Mouse (Mus musculus): ENCODE measurements at regions not wholly inside any gene's neighbourhood (a gene's known extent, or its start where the extent isn't known, plus 50 kb on each side); places are given as distances from the start of the nearest gene placed in this dataset.

DNA sequence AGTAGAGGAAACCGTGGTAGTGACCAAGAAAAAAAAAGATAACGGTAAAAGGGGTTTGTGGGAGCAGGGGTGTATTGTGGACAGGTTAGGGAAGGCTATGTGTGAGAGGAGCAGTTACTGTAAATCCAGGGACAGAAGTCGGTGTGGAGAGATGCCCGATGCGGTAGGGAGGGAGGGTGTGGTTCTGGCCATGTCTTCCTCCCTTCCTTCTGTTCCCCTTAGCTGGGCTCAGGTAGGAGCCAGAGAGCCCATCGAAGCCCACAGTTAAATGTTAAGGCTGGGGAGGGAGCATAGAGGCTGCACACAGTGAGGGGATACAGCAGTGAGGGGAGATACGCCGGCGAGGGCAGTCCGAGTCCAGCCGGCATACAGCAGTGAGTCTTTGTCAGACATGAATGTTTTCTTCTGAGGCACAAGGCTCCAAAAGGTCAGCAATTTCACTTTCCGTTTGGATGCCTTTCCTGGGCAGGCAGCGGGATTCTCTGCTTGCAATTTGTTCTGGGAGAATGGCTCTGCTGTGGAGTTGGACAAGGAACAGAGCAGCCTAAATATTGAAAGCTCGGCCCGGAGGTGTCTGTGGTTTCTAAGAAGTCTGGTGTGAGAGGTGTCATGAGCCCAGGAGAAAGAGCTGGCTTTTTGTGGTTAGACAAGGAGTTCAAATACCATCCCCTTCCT, 244.5 kb downstream of the Hhipl2 start:
- no peaks in the 10 kb centered on the region for H3K9me3 ChIP-seq (replicated peaks; ENCODE audit: low read length)
- 0 out of 2 replicates have a peak, but pooled peaks cover 5% of the 10 kb centered on the region for H3K4me1 ChIP-seq (replicated peaks; ENCODE audit: insufficient read depth, low read length)
- 53% methylated on average over 15 of the region's 15 CpGs for WGBS
- H3K9ac ChIP-seq (ENCODE audit: low read depth, low read length) = no peak overlapping the region
- no peaks in the 10 kb centered on the region for H3K27me3 ChIP-seq (ENCODE audit: insufficient read depth, low read length)
- ATAC-seq (replicated peaks; ENCODE audit: low FRiP score, low read depth) (no peak), DNase-seq (ENCODE audit: low spot score) (no peak)
- TF ChIP-seq CTCF (IDR thresholded peaks at IDR 0.05; ENCODE audit: low read depth) = no peak
- H3K4me2 ChIP-seq (ENCODE audit: low read length) = 0 out of 2 replicates have a peak overlapping the region, but pooled peaks have one; percentile 10
- H3K36me3 ChIP-seq (ENCODE audit: insufficient read depth, low read length) = no peaks in the 10 kb centered on the region
- no peak overlapping the region for H3K4me3 ChIP-seq (replicated peaks; ENCODE audit: low read depth, low read length)
- H3K27ac ChIP-seq = no peak overlapping the region

DNA sequence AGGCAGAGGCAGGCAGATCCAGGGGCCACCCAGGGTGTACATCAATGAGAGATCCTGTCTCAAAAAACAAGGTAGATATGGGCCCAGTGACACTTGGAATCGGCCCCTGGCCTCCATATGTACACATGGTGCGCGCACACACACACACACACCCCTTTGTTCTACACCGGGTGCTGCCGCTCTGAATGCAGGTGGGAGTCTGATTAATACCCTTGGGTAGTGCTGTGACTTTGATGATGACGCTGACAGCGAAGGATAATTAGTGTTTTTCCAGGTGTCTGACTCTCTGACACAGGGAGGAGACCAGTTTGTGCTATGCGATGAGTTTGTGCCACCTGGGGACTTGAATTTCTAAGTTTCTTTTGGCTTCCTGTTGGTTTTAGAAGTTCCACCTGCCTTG, 251.3 kb downstream of the Hhipl2 start:
- Histone ChIP-seq H3K9me3 (replicated peaks; ENCODE audit: low read length) (no peaks in the 10 kb centered on the region), H3K4me2 (ENCODE audit: low read length) (no peak overlapping the region)
- 56% methylated on average over 8 of the region's 8 CpGs for WGBS

DNA sequence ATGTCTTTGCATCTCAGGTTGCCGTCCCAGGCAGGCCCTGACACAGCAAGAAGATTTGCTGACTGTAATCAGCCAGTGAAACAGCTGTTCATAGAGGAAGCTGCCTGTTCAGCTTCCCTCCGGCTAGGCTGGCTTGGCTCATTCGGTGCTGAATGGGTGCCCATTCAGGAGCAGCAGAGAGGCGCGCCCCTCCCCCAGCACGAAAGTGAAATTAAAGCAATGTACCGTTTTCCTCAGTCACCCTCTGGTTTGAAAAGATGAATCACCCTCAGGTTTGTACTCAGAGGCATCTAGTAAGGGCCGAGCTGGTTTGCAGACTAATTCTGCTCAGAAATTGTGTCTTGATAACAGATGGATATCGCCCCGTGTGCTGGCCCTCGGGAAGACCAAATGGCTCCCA, 251.7 kb downstream of the Hhipl2 start:
- ATAC-seq (replicated peaks; ENCODE audit: low FRiP score, low read depth) = no peak; the same call in 1 of the 2 replicates

More for the DNA sequence above, 251.3 kb downstream of the Hhipl2 start:
- no peak overlapping the region for H3K27ac ChIP-seq
- H3K9ac ChIP-seq (ENCODE audit: low read depth, low read length) = no peak overlapping the region
- no peaks in the 10 kb centered on the region for H3K4me1 ChIP-seq (replicated peaks; ENCODE audit: insufficient read depth, low read length)
- no peaks in the 10 kb centered on the region for H3K27me3 ChIP-seq (ENCODE audit: insufficient read depth, low read length)
- no peaks in the 10 kb centered on the region for H3K36me3 ChIP-seq (ENCODE audit: insufficient read depth, low read length)
- no peak for TF ChIP-seq CTCF (IDR thresholded peaks at IDR 0.05; ENCODE audit: low read depth)
- DNase-seq (ENCODE audit: low spot score) (no peak), ATAC-seq (replicated peaks; ENCODE audit: low FRiP score, low read depth) (no peak)
- no peak overlapping the region for H3K4me3 ChIP-seq (replicated peaks; ENCODE audit: low read depth, low read length)

DNA sequence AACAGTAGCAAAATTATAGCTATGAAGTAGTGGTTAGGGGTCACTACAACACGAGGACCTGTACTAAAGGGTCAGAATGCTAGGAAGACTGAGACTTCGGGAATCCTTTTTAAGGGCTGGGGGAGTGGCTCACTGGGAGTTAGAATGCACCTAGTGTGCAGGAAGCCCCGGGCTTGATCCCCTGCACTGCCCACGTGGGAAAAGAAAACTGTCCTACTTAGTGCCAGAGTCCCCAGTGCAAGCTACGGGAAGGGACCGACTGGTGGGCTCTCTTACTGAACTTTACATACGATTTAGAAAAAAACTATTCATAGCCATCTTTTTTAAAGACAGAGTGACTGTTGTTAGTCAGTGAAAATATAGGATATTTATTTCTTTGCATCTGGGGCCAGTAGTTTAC, 252.5 kb downstream of the Hhipl2 start:
- no peaks in the 10 kb centered on the region for H3K27me3 ChIP-seq (ENCODE audit: insufficient read depth, low read length)
- WGBS = 39% methylated on average over 7 of the region's 7 CpGs
- no peaks in the 10 kb centered on the region for H3K36me3 ChIP-seq (ENCODE audit: insufficient read depth, low read length)
- H3K9me3 ChIP-seq (replicated peaks; ENCODE audit: low read length) = no peaks in the 10 kb centered on the region
- no peak for DNase-seq (ENCODE audit: low spot score)
- H3K4me2 ChIP-seq (ENCODE audit: low read length) = no peak overlapping the region
- H3K4me1 ChIP-seq (replicated peaks; ENCODE audit: insufficient read depth, low read length) = no peaks in the 10 kb centered on the region
- TF ChIP-seq CTCF (IDR thresholded peaks at IDR 0.05; ENCODE audit: low read depth) = no peak
- no peak overlapping the region for H3K9ac ChIP-seq (ENCODE audit: low read depth, low read length)
- no peak overlapping the region for H3K27ac ChIP-seq
- 0 out of 2 replicates have a peak, but pooled peaks have one; percentile 17 for ATAC-seq (replicated peaks; ENCODE audit: low FRiP score, low read depth)
- no peak overlapping the region for H3K4me3 ChIP-seq (replicated peaks; ENCODE audit: low read depth, low read length)

More for the DNA sequence above, 251.7 kb downstream of the Hhipl2 start:
- Histone ChIP-seq H3K4me3 (replicated peaks; ENCODE audit: low read depth, low read length) (no peak overlapping the region), H3K27me3 (ENCODE audit: insufficient read depth, low read length) (no peaks in the 10 kb centered on the region), H3K9me3 (replicated peaks; ENCODE audit: low read length) (no peaks in the 10 kb centered on the region), H3K27ac (no peak overlapping the region), H3K9ac (ENCODE audit: low read depth, low read length) (no peak overlapping the region), H3K4me1 (replicated peaks; ENCODE audit: insufficient read depth, low read length) (no peaks in the 10 kb centered on the region), H3K36me3 (ENCODE audit: insufficient read depth, low read length) (no peaks in the 10 kb centered on the region), H3K4me2 (ENCODE audit: low read length) (no peak overlapping the region)
- DNase-seq (ENCODE audit: low spot score) = peak; percentile 8
- TF ChIP-seq CTCF (IDR thresholded peaks at IDR 0.05; ENCODE audit: low read depth) = no peak
- 41% methylated on average over 11 of the region's 11 CpGs for WGBS

DNA sequence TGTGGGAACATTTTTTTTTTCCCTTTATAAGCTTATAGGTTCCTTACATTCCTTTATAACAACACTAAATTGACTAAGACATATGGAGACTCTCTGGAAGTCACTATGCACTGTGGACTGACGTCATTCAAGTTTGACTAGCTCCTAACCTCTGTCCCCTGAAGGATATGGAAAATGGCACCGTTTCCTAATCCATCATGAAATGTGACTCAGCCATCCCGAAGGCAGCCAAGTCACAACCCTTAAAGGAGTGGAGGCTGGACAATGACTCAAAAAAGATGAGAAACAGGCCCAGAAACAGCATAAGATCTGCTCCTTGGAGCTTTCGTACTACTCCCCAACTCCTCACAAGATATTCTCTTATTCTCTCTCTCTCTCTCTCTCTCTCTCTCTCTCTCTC, 253.5 kb downstream of the Hhipl2 start:
- 65% methylated on average over 4 of the region's 4 CpGs for WGBS
- Histone ChIP-seq H3K36me3 (ENCODE audit: insufficient read depth, low read length) (no peaks in the 10 kb centered on the region), H3K4me3 (replicated peaks; ENCODE audit: low read depth, low read length) (no peak overlapping the region), H3K27ac (no peak overlapping the region), H3K27me3 (ENCODE audit: insufficient read depth, low read length) (no peaks in the 10 kb centered on the region), H3K4me2 (ENCODE audit: low read length) (no peak overlapping the region), H3K9ac (ENCODE audit: low read depth, low read length) (no peak overlapping the region), H3K9me3 (replicated peaks; ENCODE audit: low read length) (no peaks in the 10 kb centered on the region), H3K4me1 (replicated peaks; ENCODE audit: insufficient read depth, low read length) (no peaks in the 10 kb centered on the region)
- ATAC-seq (replicated peaks; ENCODE audit: low FRiP score, low read depth) (no peak), DNase-seq (ENCODE audit: low spot score) (no peak)
- TF ChIP-seq CTCF (IDR thresholded peaks at IDR 0.05; ENCODE audit: low read depth) = no peak

DNA sequence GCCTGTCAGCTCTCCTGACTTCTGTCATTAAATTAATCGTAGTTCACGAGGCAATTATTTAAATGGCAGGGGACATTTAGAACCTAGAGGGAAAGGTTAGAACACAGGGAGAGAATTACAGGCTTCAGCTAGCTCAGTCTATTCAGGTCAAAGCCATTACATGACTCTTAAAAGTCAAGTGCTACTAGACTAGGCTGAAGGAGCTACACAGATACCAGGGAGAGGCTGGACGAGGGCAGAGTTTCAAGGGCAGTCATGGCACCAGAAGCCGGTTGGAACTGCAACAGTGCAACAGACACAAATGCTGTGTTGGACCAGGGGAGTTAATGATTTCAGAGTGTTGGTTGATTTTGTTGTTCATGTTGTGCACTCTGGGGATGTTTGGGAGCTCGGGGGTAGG, 254.5 kb downstream of the Hhipl2 start:
- no peaks in the 10 kb centered on the region for H3K27me3 ChIP-seq (ENCODE audit: insufficient read depth, low read length)
- H3K4me2 ChIP-seq (ENCODE audit: low read length) = no peak overlapping the region
- H3K9me3 ChIP-seq (replicated peaks; ENCODE audit: low read length) = no peaks in the 10 kb centered on the region
- H3K27ac ChIP-seq = no peak overlapping the region
- DNase-seq (ENCODE audit: low spot score) (no peak), ATAC-seq (replicated peaks; ENCODE audit: low FRiP score, low read depth) (no peak)
- no peak for TF ChIP-seq CTCF (IDR thresholded peaks at IDR 0.05; ENCODE audit: low read depth)
- H3K9ac ChIP-seq (ENCODE audit: low read depth, low read length) = no peak overlapping the region
- no peaks in the 10 kb centered on the region for H3K36me3 ChIP-seq (ENCODE audit: insufficient read depth, low read length)
- H3K4me3 ChIP-seq (replicated peaks; ENCODE audit: low read depth, low read length) = no peak overlapping the region
- WGBS = 72% methylated on average over 5 of the region's 5 CpGs
- no peaks in the 10 kb centered on the region for H3K4me1 ChIP-seq (replicated peaks; ENCODE audit: insufficient read depth, low read length)

DNA sequence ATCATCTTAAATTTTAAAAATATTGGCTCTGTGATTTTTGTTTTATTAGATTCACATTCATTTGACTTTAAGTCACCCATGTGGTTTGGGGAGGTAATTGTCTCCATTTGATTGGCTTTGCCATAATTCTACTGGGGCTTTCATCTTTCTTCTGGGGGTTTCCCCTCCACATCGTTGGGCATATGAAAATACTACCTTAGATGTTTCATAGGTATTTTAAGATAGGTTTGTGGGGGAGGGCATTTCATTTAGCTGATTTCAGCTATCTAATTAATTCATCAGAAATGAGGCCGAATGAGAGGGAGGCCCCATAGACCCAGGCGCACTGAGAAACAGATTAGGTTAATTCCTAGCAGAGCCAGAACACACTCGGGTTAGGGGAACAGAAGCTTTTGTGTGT, 259.6 kb downstream of the Hhipl2 start:
- H3K4me3 ChIP-seq (replicated peaks; ENCODE audit: low read depth, low read length) = no peak overlapping the region
- no peaks in the 10 kb centered on the region for H3K36me3 ChIP-seq (ENCODE audit: insufficient read depth, low read length)
- H3K27me3 ChIP-seq (ENCODE audit: insufficient read depth, low read length) = no peaks in the 10 kb centered on the region
- H3K27ac ChIP-seq = no peak overlapping the region
- no peak for DNase-seq (ENCODE audit: low spot score)
- no peaks in the 10 kb centered on the region for H3K9me3 ChIP-seq (replicated peaks; ENCODE audit: low read length)
- H3K4me2 ChIP-seq (ENCODE audit: low read length) = no peak overlapping the region
- ATAC-seq (replicated peaks; ENCODE audit: low FRiP score, low read depth) = no peak
- no peak for TF ChIP-seq CTCF (IDR thresholded peaks at IDR 0.05; ENCODE audit: low read depth)
- 79% methylated on average over 4 of the region's 4 CpGs for WGBS
- no peaks in the 10 kb centered on the region for H3K4me1 ChIP-seq (replicated peaks; ENCODE audit: insufficient read depth, low read length)
- no peak overlapping the region for H3K9ac ChIP-seq (ENCODE audit: low read depth, low read length)
